Mouse (Mus musculus) heart, postnatal 4 days (tissue): ENCODE measurements around the gene Sdr9c7. TPM values are rescaled to one million over a fixed set of nuclear protein-coding genes. Genes with fewer than 3 reads are reported as not detected.
"Not testable (repeated sequence)": the region's sequence is repeated elsewhere in the genome, so short reads cannot be mapped to it uniquely, and the experiment has no call there.

Experiments
- DNase-seq: peaks from one replicate; pipeline ENCODE4 v3.0.0; 2021
- total RNA-seq, 2 experiments: library from RNA; stranded (reverse); gene quantifications; 2 replicates each; pipeline ENCODE4 v1.2.3; 2021

Sdr9c7 gene
- total RNA-seq, 2 experiments from 2014 or later = not detected

DNA sequence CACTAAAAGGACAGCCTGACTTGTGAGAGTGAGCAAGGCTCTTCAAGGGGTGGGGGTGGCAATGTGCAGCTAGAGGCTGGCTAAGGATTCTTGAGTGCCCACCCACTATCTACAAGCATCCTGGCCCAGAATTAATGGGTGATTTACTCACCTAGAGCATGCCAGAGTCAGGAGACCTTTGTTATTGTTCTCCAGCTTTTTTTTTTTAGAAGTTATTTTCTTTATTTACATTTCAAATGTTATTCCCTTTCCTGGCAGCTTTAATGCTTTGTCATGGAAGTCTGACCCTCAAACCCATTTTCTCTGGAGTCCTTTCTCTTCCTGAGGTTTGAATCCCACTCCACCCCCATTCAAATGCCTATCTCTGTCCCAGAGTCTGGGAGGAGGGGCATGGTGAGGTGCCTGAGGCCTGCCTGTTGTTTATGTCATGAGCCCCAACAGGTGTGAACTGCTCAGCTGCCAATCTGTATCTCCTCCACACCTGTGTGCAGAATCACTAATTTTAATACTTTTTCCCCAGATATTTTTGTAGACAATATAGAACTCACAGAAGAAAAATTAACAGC is 9.2 kb downstream of the Sdr9c7 start:
- no peak for DNase-seq

DNA sequence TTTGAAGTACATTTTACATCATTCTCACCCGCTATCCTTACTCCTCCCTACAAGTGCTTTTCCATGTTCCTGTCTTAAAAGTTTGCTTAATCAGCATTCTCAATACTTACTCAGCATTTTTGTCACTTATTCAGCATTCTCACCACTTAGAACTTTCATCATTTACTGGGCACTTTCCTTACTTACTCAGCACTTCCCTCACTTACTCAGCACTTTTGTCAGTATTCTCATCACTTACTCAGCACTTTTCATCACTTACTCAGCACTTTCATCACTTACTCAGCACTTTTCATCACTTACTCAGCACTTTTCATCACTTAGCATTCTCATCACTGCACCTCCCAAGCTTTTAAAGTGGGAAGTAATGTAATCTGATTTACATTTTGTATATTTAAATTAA is 17.3 kb downstream of the Sdr9c7 start:
- DNase-seq = no peak

DNA sequence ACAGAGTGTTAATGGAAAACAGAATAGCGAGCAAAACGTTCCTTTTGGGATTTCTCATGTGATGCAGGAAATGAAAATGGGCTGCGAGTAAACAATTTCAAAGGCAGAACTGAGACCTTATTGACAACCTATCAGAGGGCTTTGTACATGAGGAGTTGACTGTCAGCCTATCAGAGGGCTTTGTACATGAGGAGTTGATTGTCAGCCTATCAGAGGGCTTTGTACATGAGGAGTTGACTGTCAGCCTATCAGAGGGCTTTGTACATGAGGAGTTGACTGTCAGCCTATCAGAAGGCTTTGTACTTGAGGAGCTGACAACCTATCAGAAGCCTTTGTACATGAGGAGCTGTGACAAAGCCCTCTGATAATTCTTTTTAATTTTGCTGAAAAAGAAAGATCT is 18.9 kb downstream of the Sdr9c7 start:
- DNase-seq = not testable (repeated sequence)

DNA sequence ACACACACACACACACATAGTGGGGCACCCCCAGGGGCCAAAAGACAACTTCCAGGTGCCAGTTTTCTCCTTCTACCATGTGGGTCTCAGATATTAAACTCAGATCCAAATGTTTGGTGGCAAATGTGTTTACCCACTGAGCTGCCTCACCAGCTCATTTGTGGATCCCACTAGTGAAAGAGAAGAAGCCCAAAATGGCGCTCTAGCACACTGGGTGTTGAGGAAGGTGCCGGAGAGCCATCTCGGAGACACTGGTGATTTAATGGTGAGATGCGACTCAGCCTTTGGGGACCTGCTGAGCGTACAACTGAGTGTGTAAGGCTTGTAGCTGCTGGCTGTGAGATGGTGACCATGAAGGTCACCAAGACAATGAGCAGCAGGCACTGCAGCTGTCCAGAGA is 19.3 kb downstream of the Sdr9c7 start:
- DNase-seq = no peak

DNA sequence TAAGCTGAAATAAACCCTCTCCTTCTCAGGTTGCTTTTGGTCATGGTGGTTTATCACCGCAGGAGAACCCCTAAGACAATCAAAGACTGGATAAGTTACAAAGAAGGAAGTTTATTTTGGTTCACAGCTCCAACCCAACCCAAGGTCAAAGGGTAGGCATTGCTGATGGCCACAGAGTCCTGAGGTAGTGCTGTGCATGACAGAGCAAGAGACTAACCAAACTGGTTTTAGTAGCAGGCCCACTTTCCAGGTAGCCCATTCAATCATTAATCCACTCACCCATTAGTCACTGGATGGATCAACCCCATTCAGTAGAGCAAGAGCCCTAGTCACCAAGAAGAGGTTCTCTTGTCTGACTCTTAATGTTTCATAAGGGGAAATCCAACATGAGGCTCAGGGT is 23.9 kb downstream of the Sdr9c7 start:
- DNase-seq = no peak

DNA sequence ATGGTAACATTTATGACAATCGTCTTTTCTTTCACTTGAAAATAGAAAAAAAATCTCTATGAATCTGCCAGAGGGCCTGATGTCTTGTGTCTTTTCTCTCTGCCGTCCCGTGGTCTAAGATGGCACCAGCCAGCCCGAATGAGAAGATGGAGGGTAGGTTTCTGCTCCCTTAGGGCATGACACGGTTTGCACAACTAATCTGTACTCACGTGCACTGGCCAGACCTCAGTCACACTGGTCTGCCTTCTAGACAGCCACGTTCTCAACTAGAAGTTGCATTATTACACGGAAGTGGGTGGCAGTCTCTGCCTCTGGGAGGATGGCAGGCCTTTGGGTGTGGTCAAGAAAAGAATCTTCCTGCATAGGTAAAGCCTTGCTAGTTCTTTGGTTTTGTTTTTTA is 24.7 kb downstream of the Sdr9c7 start:
- no peak for DNase-seq

DNA sequence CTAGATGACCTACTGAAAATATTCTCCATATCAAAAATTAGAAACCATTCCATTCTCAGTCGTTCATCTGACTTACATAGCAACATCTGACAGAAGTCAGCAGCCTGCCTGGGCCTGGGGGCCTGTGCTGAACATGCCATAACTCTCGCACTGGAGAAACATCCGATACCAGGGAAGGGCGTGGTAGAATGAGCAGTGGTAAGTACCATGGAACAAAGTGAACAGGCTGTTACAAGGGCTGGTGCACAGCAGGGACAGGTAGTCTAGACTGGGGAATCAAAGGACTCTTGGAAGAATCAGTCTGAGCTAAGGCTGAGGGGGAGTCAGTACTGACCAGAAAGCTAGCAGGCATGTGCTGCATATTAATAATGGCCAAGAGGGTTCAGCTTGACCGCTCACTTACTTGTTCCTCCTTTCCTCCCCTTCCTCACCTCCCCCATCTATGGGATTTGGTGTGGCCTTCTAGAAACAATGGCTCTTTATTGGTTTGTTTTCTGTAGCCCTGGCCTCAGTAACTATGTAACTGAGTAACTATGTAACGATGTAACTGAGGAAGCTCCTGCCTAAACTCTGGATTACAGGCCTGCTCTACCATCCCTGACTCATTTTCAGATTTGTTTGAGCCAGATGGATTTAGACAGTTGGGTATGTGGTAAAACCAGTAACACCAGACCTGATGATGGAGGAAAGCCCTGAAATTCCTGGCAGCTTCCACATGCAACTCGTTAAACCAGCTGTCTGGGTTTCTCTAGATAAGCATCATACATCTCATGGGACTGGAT is 26.5 kb downstream of the Sdr9c7 start:
- DNase-seq = no peak

DNA sequence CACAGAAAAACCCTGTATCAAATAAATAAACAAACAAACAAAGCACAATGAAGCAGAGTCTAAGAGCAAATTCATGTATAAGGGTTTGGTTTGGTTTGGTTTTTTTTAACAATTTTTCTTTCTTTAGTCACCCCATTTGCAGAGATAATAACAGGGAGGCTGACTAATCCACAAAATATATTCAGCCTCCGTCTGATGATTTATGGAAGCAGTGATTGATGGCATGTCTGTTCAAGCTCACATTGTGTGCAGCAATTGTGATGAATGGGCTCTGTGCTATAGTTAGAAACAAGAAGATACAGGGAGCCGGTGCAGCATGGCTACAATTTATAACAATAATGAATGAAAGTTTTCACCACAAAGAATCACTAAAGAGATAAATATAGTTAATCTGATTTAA is 29.4 kb downstream of the Sdr9c7 start:
- no peak for DNase-seq

DNA sequence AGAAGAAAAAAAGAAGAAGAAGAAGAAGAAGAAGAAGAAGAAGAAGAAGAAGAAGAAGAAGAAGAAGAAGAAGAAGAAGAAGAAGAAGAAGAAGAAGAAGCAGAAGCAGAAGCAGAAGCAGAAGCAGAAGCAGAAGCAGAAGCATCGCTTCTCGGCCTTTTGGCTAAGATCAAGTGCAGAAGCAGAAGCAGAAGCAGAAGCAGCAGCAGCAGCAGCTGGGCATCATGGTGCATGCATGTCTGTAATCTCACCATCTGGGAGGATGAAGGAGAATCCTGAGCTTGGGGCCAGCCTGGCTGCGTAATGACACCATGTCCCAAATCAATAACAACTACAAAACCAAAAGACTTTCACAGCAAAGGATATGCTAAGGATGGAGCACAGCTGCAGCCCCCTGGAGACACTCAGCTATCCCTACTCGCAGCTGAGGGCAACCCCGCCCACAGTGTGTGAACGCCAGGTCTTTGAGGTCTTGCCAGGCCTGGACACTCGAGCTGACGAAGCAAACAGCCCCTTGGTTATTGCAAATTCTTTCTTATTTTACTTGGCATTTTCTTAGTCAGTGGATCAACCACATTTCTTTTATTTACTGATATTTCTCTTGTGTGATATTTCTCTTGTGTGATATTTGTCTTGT is 34.1 kb downstream of the Sdr9c7 start:
- DNase-seq = peak; percentile 20

DNA sequence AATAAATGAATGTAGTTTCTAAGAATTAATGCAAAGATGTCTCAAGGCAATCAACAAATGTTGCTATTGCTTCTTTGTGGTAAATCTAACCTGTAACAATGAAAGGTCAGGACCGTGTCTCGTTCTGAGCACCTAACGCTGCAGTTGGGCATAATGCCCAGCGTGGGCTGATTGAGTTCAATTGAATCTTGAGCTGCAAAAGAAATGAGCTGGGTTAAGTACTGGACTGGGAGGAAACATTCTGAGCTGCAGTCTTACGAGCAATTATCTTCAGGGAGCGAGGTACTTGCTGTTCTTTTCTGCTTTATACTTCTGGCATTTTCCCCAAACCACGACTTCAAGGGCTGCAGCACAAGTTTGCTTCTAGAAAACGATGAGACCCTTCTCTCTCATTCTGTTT is 38.0 kb downstream of the Sdr9c7 start:
- DNase-seq = no peak

DNA sequence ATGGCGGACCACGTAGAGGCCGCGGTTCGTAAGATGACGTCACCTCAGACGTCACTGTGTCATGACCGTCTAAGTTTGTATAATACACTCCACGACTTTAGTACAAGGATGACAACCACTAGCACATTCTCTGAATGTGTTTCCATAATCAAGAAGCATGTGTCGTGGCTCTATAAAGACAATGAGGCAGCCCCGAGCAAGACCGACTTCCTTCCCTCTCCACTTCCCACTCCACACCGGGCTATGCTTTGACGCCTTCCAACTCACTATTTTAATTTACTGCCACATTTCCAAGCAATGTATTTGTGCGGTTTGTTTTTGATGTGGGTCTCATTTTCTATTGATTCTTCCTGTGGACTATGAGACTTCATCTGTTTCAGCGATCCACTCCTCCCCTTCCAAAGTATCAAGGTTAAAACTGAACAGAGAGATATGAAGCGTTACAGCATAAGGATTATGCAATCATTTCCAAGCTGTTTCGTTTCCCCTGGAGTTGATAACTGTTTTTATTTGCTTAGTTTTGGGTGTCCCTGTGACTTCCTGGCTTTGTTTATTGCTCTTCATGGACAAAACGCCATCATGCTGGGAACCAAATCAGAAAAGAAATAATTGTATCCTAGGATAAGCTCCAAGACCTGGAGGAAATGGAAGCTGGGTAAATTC is 38.6 kb downstream of the Sdr9c7 start:
- DNase-seq = no peak

DNA sequence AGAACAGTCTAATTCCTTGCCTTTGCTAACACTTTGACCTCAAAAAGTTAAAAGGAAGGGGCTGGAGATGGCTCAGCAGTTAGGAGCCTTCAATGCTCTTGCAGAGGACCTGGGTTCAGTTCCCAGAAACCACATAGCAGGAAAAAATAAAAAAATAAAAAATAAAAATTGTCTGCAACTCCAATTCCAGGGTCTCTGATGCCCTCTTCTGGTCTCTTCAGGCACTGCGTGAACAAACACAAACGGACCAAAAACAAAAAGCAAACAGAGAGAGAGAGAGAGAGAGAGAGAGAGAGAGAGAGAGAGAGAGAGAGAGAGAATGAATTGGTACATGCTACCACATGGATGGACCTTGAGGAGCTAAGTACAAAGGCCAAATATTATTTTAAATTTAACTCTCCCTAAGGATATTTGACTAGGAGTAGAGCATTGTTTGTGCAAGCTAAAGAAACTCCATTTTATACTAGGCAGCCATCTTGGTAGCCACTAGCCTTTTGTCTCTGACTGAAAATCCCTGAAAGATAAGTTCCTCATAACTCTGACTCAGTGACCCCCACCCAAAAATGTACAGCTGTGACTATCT is 39.2 kb downstream of the Sdr9c7 start:
- peak; percentile 86 for DNase-seq

DNA sequence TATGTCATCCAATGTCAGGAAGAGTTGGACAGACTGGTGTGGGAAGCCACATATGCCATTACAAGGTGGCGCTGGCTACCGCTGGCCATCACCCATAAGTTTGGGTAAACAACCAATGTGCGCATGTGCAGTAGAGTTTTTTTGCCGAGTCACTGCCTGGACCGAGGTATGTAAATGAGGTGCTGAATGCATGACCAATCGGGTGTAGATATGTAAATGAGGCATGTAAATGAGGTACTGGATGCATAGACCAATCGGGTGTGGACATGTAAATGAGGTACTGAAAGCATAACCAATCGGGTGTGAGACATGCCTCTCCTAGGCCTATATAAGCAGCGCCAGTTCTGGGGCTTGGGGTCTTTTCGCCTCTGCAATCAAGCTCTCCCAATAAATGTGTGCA is 41.3 kb downstream of the Sdr9c7 start:
- not testable (repeated sequence) for DNase-seq

DNA sequence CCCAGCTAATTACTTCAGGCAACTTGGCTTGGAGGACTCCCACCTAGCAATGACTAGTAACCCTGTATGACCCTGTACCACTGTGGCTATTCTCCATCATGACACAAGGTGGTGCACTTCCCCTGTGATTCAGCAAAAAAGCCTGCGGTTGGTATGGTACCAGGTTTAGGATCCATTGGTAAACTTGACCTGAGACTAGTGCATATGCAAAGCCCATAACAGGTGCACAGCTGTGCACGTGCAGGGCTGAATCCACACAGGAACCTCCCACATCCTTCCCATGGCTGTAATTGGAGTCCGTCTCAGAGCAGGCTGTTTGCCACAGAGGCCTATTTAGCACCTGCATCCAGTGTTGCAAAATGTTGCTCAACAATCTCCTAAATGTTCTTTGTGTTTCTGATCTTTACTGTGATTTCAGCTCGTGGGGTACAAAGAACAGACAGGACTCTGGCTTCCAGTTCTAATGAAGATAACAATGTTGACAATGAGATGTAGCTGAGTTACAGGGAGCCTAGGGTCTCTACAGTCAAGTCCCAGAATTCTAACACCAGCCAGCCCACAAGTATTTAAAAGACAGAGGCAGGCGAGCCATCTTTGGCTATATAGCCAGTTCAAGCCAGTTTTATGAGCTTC is 47.2 kb downstream of the Sdr9c7 start:
- peak; percentile 59 for DNase-seq

DNA sequence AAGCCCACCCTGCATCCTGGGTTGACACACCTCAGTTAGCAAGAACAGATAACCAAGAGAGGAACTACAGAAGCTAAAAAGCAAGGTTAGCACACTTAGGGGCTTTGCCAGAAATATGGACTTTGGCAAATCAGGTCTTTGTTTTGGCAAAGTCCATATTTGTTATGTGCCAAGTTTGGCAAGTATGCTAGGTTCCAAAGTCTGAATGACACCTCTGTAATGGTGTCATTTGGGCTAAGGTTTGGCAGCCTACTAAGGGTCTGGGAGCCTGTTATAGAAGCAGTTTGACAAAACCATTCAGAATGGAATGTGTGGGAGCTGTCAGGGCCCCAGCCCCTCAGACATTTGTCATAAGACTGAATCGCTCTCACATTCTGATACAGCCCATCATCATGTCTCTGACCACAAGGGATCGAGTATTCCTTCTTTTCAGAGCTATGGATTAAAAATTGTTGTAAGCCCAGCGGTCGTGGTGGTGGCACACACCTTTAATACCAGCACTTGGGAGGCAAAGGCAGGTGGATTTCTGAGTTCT is 51.3 kb downstream of the Sdr9c7 start:
- no peak for DNase-seq

DNA sequence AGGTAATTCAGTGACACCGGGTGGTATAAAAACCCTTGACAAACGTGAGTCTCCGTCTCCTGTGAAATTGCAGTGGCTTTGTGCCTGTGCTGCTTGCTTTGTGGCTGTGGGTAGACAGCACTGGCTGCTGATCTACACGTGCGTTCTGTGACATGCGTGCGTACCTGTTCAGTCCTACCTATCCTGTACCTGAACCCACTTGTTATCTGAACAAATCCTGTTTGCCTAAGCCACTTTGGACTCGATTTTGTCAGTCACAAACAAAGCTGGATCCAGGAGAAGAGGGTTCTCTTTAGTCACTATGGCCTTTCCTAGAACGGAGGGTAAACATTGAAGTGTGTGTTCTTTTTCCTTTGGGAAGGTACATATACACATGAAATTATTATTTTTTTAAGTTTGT is 53.1 kb downstream of the Sdr9c7 start:
- no peak for DNase-seq

DNA sequence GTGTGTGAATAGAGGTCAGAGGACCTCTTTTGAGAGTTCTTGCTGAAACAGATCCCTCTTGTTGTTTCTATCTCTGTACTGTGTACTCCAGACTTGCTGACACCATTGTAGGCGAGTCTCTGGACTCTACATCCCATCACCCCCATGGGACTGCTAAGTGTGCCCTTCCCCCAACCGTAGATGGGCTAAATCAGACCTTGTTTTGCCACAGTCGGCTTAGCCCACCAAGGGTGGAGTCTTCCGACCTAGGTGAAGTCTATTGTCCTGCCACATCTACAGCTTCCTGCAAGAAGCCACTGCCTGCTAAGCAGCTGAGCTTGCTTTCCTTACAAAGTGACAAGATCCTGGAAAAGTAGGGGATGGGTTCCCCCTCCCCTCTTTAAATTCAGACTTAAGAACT is 53.5 kb downstream of the Sdr9c7 start:
- DNase-seq = no peak

DNA sequence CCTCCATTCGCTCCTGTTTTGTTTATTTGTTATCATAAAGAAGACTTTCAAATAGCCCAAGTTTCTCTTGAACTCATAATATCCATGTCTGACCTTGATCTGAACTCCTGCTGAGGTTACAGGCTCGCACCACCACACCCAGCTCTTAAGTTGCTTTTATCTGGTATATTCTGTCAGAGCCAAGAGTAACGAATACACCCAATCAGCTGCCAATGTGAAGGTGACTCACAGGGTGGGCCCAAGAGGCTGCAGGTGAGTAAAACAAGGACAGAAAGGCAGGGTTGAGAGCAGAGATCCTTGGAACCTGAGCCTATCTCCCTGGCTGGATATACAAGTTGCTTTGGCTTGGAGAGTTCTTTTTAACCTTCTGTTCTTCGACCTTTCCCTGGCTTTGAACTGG is 56.7 kb downstream of the Sdr9c7 start:
- no peak for DNase-seq

DNA sequence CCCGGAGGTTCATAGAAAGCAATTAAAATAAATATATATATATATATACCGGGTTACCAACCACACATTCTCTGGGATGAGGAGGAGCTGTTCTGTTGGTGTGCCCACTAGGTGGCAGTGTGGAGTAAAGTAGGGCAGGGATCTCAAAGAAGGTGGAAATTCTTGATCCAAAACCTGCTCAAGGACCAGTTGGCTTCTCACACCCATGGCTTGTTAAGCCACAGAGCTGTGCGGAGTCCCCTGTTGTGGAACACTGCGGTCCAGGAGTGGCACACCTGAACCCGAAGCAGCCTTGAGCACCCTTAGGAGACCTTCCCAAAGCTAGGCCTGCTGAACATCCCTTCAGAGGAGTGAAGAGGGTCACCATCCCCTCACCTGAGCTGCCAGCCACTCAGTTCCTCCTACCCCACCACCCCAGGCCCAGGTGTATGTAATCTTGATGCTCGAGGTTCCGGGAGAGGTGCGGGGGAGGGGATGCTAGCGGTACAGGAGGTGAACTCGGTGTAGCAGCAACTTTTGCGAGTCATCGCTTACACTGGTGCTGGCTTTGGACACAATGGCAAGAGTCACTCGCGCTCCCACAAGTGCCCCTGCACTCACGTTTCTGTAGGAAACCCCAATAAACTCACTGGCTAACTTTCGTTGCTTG is 58.0 kb downstream of the Sdr9c7 start:
- DNase-seq = peak; percentile 86

DNA sequence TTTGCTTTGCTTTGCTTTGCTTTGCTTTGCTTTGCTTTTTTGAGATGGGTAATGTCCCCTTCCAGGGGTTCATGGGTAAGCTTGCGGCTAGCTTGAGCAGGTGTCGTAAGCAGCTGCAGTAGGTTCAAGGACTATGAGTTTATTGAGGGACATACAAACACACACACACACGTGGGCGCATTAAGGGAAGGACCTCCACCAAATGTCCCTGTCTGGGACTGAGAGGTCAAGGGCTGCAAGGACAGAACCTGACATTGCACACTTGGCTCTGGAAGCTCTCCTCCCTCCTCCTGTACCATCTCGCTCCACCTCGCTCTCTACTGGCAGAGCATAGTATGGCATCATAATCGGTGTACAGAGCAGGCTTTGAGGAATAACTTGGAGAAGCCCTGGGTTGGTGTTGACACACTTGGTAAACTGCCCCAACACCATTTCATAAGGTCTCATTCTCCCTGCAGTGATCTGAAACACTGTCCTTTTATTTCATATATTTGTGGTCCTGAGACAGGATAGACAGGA is 60.9 kb downstream of the Sdr9c7 start:
- no peak for DNase-seq
